Mouse (Mus musculus) cerebellum, adult 11 months (tissue): ENCODE data around the gene P2ry2.

ENCODE experiments used
- DNase-seq: peaks from one replicate; pipeline ENCODE4 v3.0.0; 2022

Gene P2ry2

GRCm38 (mm10) chr7:100979175-100979574, 33.5 kb downstream of the P2ry2 start:
- DNase-seq: no peak

GRCm38 (mm10) chr7:100978171-100978570, 34.5 kb downstream of the P2ry2 start:
- DNase-seq: no peak

- no peak for DNase-seq
Measured at GRCm38 (mm10) chr7:100974135-100974903, 38.3 kb downstream of the P2ry2 start, which contains the start of gene P2ry6. Gene P2ry6, minus strand, starts transcription at chr7:100974649.

GRCm38 (mm10) chr7:100972875-100973274, 39.8 kb downstream of the P2ry2 start:
- no peak for DNase-seq

GRCm38 (mm10) chr7:100968874-100969659, 43.6 kb downstream of the P2ry2 start:
- DNase-seq: no peak

- no peak for DNase-seq
Measured at GRCm38 (mm10) chr7:100968376-100968775, 44.3 kb downstream of the P2ry2 start.

- no peak for DNase-seq
Measured at GRCm38 (mm10) chr7:100967850-100968249, 44.8 kb downstream of the P2ry2 start.

- DNase-seq: no peak
Measured at GRCm38 (mm10) chr7:100966014-100966413, 46.7 kb downstream of the P2ry2 start.

GRCm38 (mm10) chr7:100965079-100965478, 47.6 kb downstream of the P2ry2 start:
- peak; percentile 13 for DNase-seq

GRCm38 (mm10) chr7:100964242-100964641, 48.4 kb downstream of the P2ry2 start:
- no peak for DNase-seq

GRCm38 (mm10) chr7:100963381-100963780, 49.3 kb downstream of the P2ry2 start:
- DNase-seq: no peak

- no peak for DNase-seq
Measured at GRCm38 (mm10) chr7:100961146-100961545, 51.5 kb downstream of the P2ry2 start.

- no peak for DNase-seq
Measured at GRCm38 (mm10) chr7:100960462-100960861, 52.2 kb downstream of the P2ry2 start.

- no peak for DNase-seq
Measured at GRCm38 (mm10) chr7:100958426-100958825, 54.2 kb downstream of the P2ry2 start.

- no peak for DNase-seq
Measured at GRCm38 (mm10) chr7:100952686-100953085, 60.0 kb downstream of the P2ry2 start.

- no peak for DNase-seq
Measured at GRCm38 (mm10) chr7:100951903-100952302, 60.8 kb downstream of the P2ry2 start.

GRCm38 (mm10) chr7:100950481-100951010, 62.1 kb downstream of the P2ry2 start:
- DNase-seq: no peak

- no peak for DNase-seq
Measured at GRCm38 (mm10) chr7:100950031-100950430, 62.6 kb downstream of the P2ry2 start.
